Mouse (Mus musculus): ENCODE measurements around the gene Parp4.
A peak's percentile ranks its signal among the peaks of the same experiment; 100 is the strongest.

The Parp4 gene

GRCm38 (mm10) chr14:56575416-56575815 lies at the start of gene Parp4, which contains the start of gene Cenpj:
Gene Parp4 (plus strand): TSS chr14:56575619.
Gene Cenpj (minus strand): TSS chr14:56575425.
- peak; percentile 94 for DNase-seq

- DNase-seq = no peak
Measured at GRCm38 (mm10) chr14:56530788-56531187, 44.6 kb upstream of the Parp4 start.

- DNase-seq = peak; percentile 53
Measured at GRCm38 (mm10) chr14:56544946-56545345, 30.5 kb upstream of the Parp4 start.

GRCm38 (mm10) chr14:56545491-56545890 lies 29.9 kb upstream of the Parp4 start:
- DNase-seq = no peak

- DNase-seq = no peak
Measured at GRCm38 (mm10) chr14:56550960-56551359, 24.5 kb upstream of the Parp4 start.

- DNase-seq = no peak
Measured at GRCm38 (mm10) chr14:56552924-56553323, 22.5 kb upstream of the Parp4 start.

GRCm38 (mm10) chr14:56553331-56553730 lies 22.1 kb upstream of the Parp4 start:
- no peak for DNase-seq

- no peak for DNase-seq
Measured at GRCm38 (mm10) chr14:56554716-56555115, 20.7 kb upstream of the Parp4 start.

- DNase-seq = no peak
Measured at GRCm38 (mm10) chr14:56559134-56559533, 16.3 kb upstream of the Parp4 start.

GRCm38 (mm10) chr14:56567476-56567875 lies 7.9 kb upstream of the Parp4 start:
- no peak for DNase-seq

GRCm38 (mm10) chr14:56569041-56569440 lies 6.4 kb upstream of the Parp4 start:
- no peak for DNase-seq

GRCm38 (mm10) chr14:56571310-56572093 lies 3.9 kb upstream of the Parp4 start:
- DNase-seq = peak; percentile 97

GRCm38 (mm10) chr14:56572546-56572945 lies 2.9 kb upstream of the Parp4 start:
- no peak for DNase-seq

GRCm38 (mm10) chr14:56575969-56576901 lies 816 bp downstream of the Parp4 start:
- no peak for DNase-seq

- peak; percentile 22 for DNase-seq
Measured at GRCm38 (mm10) chr14:56579011-56579410, 3.6 kb downstream of the Parp4 start.

GRCm38 (mm10) chr14:56581117-56581516 lies 5.7 kb downstream of the Parp4 start:
- no peak for DNase-seq

- no peak for DNase-seq
Measured at GRCm38 (mm10) chr14:56582294-56582693, 6.9 kb downstream of the Parp4 start.

GRCm38 (mm10) chr14:56592191-56592590 lies 16.8 kb downstream of the Parp4 start:
- no peak for DNase-seq

GRCm38 (mm10) chr14:56594811-56595210 lies 19.4 kb downstream of the Parp4 start:
- DNase-seq = no peak

GRCm38 (mm10) chr14:56598759-56599158 lies 23.3 kb downstream of the Parp4 start:
- peak; percentile 71 for DNase-seq

- DNase-seq = no peak
Measured at GRCm38 (mm10) chr14:56602069-56602468, 26.6 kb downstream of the Parp4 start.

GRCm38 (mm10) chr14:56604438-56604837 lies 29.0 kb downstream of the Parp4 start:
- DNase-seq = no peak

GRCm38 (mm10) chr14:56605136-56605535 lies 29.7 kb downstream of the Parp4 start:
- DNase-seq = no peak

GRCm38 (mm10) chr14:56613212-56613611 lies 37.8 kb downstream of the Parp4 start:
- DNase-seq = no peak
